Mouse (Mus musculus) ZHBTc4 (cell line): ENCODE results near the gene Tas2r102.

Source experiments
- DNase-seq: peaks from one replicate; pipeline ENCODE4 v3.0.0-alpha.2; 2011; ENCODE audit warnings: low read depth, low spot score

The Tas2r102 gene

DNA sequence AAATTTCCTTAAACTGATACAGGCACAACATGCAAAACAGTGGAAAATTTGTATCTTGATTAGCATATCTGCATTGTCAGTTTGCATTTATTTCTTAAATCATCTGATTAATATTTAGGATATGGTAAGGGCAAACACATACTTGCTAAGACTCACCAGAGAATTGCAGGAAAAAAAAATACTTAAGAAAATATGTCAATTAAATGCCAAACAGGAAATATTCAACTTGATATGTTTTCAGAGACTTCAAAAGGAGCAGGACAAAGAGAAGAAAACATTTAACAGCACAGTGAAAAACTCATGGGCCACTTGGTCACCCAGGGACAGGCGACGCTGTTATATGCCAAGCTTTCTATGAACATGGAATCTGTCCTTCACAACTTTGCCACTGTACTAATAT, at the start of gene Tas2r102:
Tas2r102 (plus strand) TSS at position 301 of the 400 bp plus-strand sequence.
- DNase-seq: no peak

DNA sequence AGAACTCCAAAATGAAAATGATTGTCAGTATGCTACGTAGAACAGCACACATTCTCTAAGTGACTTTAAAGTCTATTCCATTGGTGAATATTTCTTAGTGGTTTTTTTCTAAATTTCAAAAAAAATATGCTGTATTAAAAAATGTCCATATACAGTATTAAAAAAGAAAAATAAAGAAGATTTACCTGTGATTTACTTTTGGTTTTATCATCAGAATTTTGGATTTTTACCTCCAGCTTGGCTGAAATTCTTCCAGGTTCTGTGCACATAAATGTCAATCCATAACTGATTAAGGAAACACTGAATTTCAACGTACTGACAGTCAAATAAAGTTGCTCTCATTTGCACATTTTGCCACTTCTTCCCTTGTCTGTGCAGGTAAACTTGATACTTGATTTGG, 24.0 kb upstream of the Tas2r102 start, which contains the start of gene Tas2r115:
Tas2r115 (minus strand) TSS at position 101 of the 400 bp plus-strand sequence.
- DNase-seq: no peak

DNA sequence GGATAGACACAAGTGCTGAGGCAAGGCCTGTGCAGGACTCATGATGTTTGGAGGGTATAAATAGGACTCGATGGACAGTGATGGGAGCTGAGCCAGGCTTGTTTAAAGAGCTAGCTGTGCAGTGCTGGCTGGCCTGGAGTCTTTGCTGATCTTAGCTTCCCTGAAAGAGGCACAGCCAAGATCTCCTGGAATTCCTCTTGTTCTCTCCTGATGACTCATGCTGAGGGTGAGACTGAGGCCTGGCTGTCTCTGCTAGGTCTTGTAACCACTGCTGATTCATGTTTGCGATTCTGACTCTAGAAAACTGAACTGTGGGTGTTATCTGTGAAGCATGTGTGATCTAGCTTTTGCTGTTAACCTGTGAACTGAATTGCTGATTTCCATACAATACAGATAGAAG, 11.7 kb upstream of the Tas2r102 start:
- DNase-seq: no peak

DNA sequence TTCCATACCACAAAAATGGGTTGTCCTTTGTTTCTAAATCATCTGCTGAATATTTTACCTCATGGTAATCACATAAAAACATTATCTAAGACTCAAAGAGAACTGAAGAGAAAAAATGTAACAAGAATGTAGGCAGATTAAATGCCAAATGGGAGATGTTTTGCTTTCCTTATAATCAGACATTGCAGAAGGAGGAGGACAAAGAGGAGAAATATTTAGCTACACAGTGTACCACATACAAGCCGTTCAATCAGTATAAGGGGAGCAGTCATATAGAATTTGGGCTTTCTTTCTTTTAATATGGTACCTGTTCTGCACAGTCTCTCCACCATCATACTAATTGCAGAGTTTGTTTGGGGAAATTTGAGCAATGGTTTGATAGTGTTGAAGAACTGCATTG, 7.5 kb upstream of the Tas2r102 start, which contains the start of gene Tas2r124:
Tas2r124 (plus strand) TSS at position 301 of the 400 bp plus-strand sequence.
- no peak for DNase-seq

DNA sequence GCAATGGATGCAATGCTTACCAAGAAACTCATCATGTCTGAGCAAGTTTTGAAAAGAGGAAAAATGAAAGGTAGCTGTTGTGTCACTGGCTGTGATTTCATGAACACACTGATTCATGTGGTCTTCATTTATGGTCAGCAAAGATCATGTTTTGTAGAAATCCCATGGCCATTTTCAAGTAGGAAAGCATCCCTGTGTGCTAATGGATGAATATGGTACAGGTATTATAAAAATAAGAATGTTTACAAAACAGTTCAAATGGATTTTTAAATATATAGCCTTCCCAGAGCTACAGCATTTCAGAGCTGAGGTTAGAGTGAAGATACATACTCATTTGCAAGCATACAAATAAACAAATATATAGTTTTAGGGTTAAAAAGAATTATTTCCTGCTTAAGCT, 16.1 kb downstream of the Tas2r102 start, which contains the start of gene Tas2r136:
Tas2r136 (minus strand) TSS at position 101 of the 400 bp plus-strand sequence.
- no peak for DNase-seq

DNA sequence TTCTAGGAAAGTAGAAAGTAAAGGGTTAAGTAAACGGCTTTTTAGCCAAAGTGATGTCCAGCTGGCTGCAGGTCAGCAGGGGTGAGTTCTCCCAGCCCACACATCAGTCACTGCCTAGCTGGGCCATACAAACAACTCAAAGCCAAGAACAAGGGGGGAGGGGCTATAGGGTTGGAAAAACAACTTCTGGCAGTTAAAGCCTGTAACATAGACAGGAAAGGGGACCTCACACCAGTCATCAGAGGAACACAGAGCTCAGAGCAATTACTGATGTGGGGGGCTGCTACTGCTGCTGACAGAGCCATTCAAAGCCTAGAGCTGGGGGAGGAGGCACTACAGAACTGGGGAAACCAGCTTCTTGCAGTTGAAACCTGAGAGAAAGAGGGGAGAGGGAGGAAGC, 33.5 kb downstream of the Tas2r102 start:
- DNase-seq: no peak

DNA sequence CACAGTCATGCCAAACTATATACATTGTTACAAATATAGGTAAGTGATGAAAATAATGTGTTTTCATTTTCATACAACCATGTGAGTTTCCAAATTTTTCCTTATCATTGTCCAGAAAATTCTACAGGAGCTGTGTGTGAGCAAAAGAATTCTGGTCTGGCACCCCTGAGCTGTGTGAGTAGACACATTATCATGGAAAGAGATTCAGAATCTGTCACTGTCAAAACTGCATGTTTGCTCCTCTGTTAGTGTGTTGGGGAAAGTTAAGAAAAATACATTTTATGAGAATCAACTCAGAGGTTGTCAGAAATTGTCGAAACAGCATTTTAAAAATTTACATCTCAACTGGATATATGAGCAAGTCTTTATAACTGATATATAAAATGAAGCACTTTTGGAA, 40.6 kb downstream of the Tas2r102 start, which contains the start of gene Tas2r117:
Tas2r117 (plus strand) TSS at position 301 of the 400 bp plus-strand sequence.
- no peak for DNase-seq
